Mouse (Mus musculus): ENCODE measurements at regions not wholly inside any gene's neighbourhood (a gene's known extent, or its start where the extent isn't known, plus 50 kb on each side); places are given as distances from the start of the nearest gene placed in this dataset.

- no peak for TF ChIP-seq EP300 (IDR thresholded peaks at IDR 0.05; ENCODE audit: low read depth)
- no peak for TF ChIP-seq CTCF (IDR thresholded peaks at IDR 0.05; ENCODE audit: low read depth)
- H3K27ac ChIP-seq (ENCODE audit: low read depth), result no peak overlapping the region
- H3K4me3 ChIP-seq (ENCODE audit: low read depth, low read length), result no peak overlapping the region
- no peak overlapping the region for H3K9ac ChIP-seq (replicated peaks)
- DNase-seq, result no peak
- no peak for ATAC-seq
- no peak overlapping the region for H3K4me2 ChIP-seq (ENCODE audit: low read depth, low read length)
- WGBS (ENCODE audit: insufficient replicate concordance), result 68% methylated on average over 1 of the region's 1 CpGs
- no peaks in the 10 kb centered on the region for H3K9me3 ChIP-seq (ENCODE audit: low read length)
- no peaks in the 10 kb centered on the region for H3K4me1 ChIP-seq (ENCODE audit: insufficient read depth)
- H3K27me3 ChIP-seq (ENCODE audit: insufficient read depth, low read length), result no peaks in the 10 kb centered on the region
- H3K36me3 ChIP-seq (replicated peaks; ENCODE audit: insufficient read depth, low read length), result no peaks in the 10 kb centered on the region
Measured at GRCm38 (mm10) chr3:42867370-42867769, 1125.0 kb downstream of the D3Ertd751e start.

GRCm38 (mm10) chr3:42878972-42879371 lies 1136.6 kb downstream of the D3Ertd751e start:
- Histone ChIP-seq H3K27ac (ENCODE audit: low read depth) (no peak overlapping the region), H3K9ac (replicated peaks) (no peak overlapping the region), H3K27me3 (ENCODE audit: insufficient read depth, low read length) (no peaks in the 10 kb centered on the region), H3K36me3 (replicated peaks; ENCODE audit: insufficient read depth, low read length) (no peaks in the 10 kb centered on the region), H3K9me3 (ENCODE audit: low read length) (no peaks in the 10 kb centered on the region; the same call in 1 of the 2 replicates), H3K4me1 (ENCODE audit: insufficient read depth) (no peaks in the 10 kb centered on the region), H3K4me2 (ENCODE audit: low read depth, low read length) (no peak overlapping the region), H3K4me3 (ENCODE audit: low read depth, low read length) (no peak overlapping the region)
- TF ChIP-seq CTCF (IDR thresholded peaks at IDR 0.05; ENCODE audit: low read depth) (no peak), EP300 (IDR thresholded peaks at IDR 0.05; ENCODE audit: low read depth) (no peak)
- DNase-seq (no peak), ATAC-seq (no peak)

GRCm38 (mm10) chr3:42884481-42884880 lies 1142.1 kb downstream of the D3Ertd751e start:
- H3K4me3 ChIP-seq (ENCODE audit: low read depth, low read length), result no peak overlapping the region
- no peaks in the 10 kb centered on the region for H3K27me3 ChIP-seq (ENCODE audit: insufficient read depth, low read length)
- 73% methylated on average over 4 of the region's 4 CpGs for WGBS (ENCODE audit: insufficient replicate concordance)
- no peaks in the 10 kb centered on the region for H3K4me1 ChIP-seq (ENCODE audit: insufficient read depth)
- DNase-seq (no peak), ATAC-seq (no peak)
- no peak overlapping the region for H3K4me2 ChIP-seq (ENCODE audit: low read depth, low read length)
- H3K9me3 ChIP-seq (ENCODE audit: low read length), result no peaks in the 10 kb centered on the region; the same call in 1 of the 2 replicates
- no peak overlapping the region for H3K9ac ChIP-seq (replicated peaks)
- TF ChIP-seq CTCF (IDR thresholded peaks at IDR 0.05; ENCODE audit: low read depth) (no peak), EP300 (IDR thresholded peaks at IDR 0.05; ENCODE audit: low read depth) (no peak)
- no peaks in the 10 kb centered on the region for H3K36me3 ChIP-seq (replicated peaks; ENCODE audit: insufficient read depth, low read length)
- no peak overlapping the region for H3K27ac ChIP-seq (ENCODE audit: low read depth)

- Histone ChIP-seq H3K4me2 (ENCODE audit: low read depth, low read length) (no peak overlapping the region), H3K36me3 (replicated peaks; ENCODE audit: insufficient read depth, low read length) (no peaks in the 10 kb centered on the region), H3K4me3 (ENCODE audit: low read depth, low read length) (no peak overlapping the region), H3K4me1 (ENCODE audit: insufficient read depth) (no peaks in the 10 kb centered on the region), H3K27ac (ENCODE audit: low read depth) (no peak overlapping the region), H3K9ac (replicated peaks) (no peak overlapping the region), H3K9me3 (ENCODE audit: low read length) (no peaks in the 10 kb centered on the region), H3K27me3 (ENCODE audit: insufficient read depth, low read length) (no peaks in the 10 kb centered on the region)
- 84% methylated on average over 7 of the region's 7 CpGs for WGBS (ENCODE audit: insufficient replicate concordance)
- DNase-seq, result no peak
- ATAC-seq, result no peak
- TF ChIP-seq CTCF (IDR thresholded peaks at IDR 0.05; ENCODE audit: low read depth) (no peak), EP300 (IDR thresholded peaks at IDR 0.05; ENCODE audit: low read depth) (no peak)
Measured at GRCm38 (mm10) chr3:42892016-42892699, 1149.7 kb downstream of the D3Ertd751e start.

GRCm38 (mm10) chr3:42895787-42896186 lies 1153.4 kb downstream of the D3Ertd751e start:
- TF ChIP-seq CTCF (IDR thresholded peaks at IDR 0.05; ENCODE audit: low read depth), result no peak
- no peak for TF ChIP-seq EP300 (IDR thresholded peaks at IDR 0.05; ENCODE audit: low read depth)
- no peaks in the 10 kb centered on the region for H3K36me3 ChIP-seq (replicated peaks; ENCODE audit: insufficient read depth, low read length)
- H3K4me2 ChIP-seq (ENCODE audit: low read depth, low read length), result no peak overlapping the region
- ATAC-seq, result no peak
- H3K4me1 ChIP-seq (ENCODE audit: insufficient read depth), result no peaks in the 10 kb centered on the region
- H3K27ac ChIP-seq (ENCODE audit: low read depth), result no peak overlapping the region
- no peak for DNase-seq
- no peak overlapping the region for H3K4me3 ChIP-seq (ENCODE audit: low read depth, low read length)
- 53% methylated on average over 3 of the region's 3 CpGs for WGBS (ENCODE audit: insufficient replicate concordance)
- H3K9ac ChIP-seq (replicated peaks), result no peak overlapping the region
- no peaks in the 10 kb centered on the region for H3K27me3 ChIP-seq (ENCODE audit: insufficient read depth, low read length)
- no peaks in the 10 kb centered on the region for H3K9me3 ChIP-seq (ENCODE audit: low read length)

DNA sequence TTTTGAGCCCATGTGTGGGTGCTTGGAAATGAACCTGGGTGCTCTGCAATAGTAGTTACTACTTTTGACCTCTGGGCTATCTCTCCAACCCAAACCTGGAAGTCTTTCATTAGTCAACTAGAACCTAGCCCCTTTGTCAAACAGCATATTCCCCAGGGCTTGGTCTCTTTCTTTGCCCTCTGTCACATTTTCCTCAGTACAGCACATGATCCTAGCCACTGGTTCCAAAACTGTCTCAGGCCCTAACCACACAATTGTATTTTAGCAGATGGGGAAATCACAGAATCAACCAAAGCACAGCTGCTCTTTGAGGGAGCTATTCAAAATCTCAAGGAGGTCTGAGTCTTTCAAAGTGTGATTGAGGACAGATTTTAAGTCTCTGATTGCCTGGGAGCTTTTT lies 1155.5 kb downstream of the D3Ertd751e start:
- Histone ChIP-seq H3K27ac (ENCODE audit: low read depth) (no peak overlapping the region), H3K4me3 (ENCODE audit: low read depth, low read length) (no peak overlapping the region), H3K4me2 (ENCODE audit: low read depth, low read length) (no peak overlapping the region), H3K9ac (replicated peaks) (no peak overlapping the region), H3K4me1 (ENCODE audit: insufficient read depth) (no peaks in the 10 kb centered on the region), H3K9me3 (ENCODE audit: low read length) (no peaks in the 10 kb centered on the region), H3K27me3 (ENCODE audit: insufficient read depth, low read length) (no peaks in the 10 kb centered on the region), H3K36me3 (replicated peaks; ENCODE audit: insufficient read depth, low read length) (no peaks in the 10 kb centered on the region)
- TF ChIP-seq CTCF (IDR thresholded peaks at IDR 0.05; ENCODE audit: low read depth) (no peak), EP300 (IDR thresholded peaks at IDR 0.05; ENCODE audit: low read depth) (no peak)
- ATAC-seq, result no peak
- no peak for DNase-seq

GRCm38 (mm10) chr3:42898934-42899333 lies 1156.5 kb downstream of the D3Ertd751e start:
- H3K9ac ChIP-seq (replicated peaks), result no peak overlapping the region
- H3K4me1 ChIP-seq (ENCODE audit: insufficient read depth), result no peaks in the 10 kb centered on the region
- no peaks in the 10 kb centered on the region for H3K9me3 ChIP-seq (ENCODE audit: low read length)
- 48% methylated on average over 2 of the region's 2 CpGs for WGBS (ENCODE audit: insufficient replicate concordance)
- ATAC-seq (peak; percentile 50), DNase-seq (no peak)
- no peak overlapping the region for H3K27ac ChIP-seq (ENCODE audit: low read depth)
- H3K4me3 ChIP-seq (ENCODE audit: low read depth, low read length), result no peak overlapping the region
- TF ChIP-seq CTCF (IDR thresholded peaks at IDR 0.05; ENCODE audit: low read depth) (no peak), EP300 (IDR thresholded peaks at IDR 0.05; ENCODE audit: low read depth) (no peak)
- H3K36me3 ChIP-seq (replicated peaks; ENCODE audit: insufficient read depth, low read length), result no peaks in the 10 kb centered on the region
- H3K4me2 ChIP-seq (ENCODE audit: low read depth, low read length), result no peak overlapping the region
- no peaks in the 10 kb centered on the region for H3K27me3 ChIP-seq (ENCODE audit: insufficient read depth, low read length)

Measured in liver, postnatal 0 days (tissue).